Mouse (Mus musculus) adrenal gland, adult (tissue): ENCODE data around the gene Myo1f.
A peak's percentile ranks its signal among the peaks of the same experiment; 100 is the strongest.

Experiments
- DNase-seq, 2 experiments: peaks; one replicate each; pipeline ENCODE4 v3.0.0; 2022 to 2023; ENCODE audit warnings: low spot score in 1 of 2; ENCODE audit not compliant: inconsistent age in 2 of 2

Myo1f gene

GRCm38 (mm10) chr17:33555223-33555855 lies at the start of gene Myo1f:
TSS of gene Myo1f (plus strand) at chr17:33555707.
- peak; percentile 22 to 49 for DNase-seq

GRCm38 (mm10) chr17:33508386-33508785 lies 47.1 kb upstream of the Myo1f start:
- DNase-seq = no peak

GRCm38 (mm10) chr17:33510172-33510571 lies 45.3 kb upstream of the Myo1f start:
- no peak for DNase-seq

- no peak for DNase-seq
Observed at GRCm38 (mm10) chr17:33512441-33513415, 42.8 kb upstream of the Myo1f start.

GRCm38 (mm10) chr17:33513874-33514273 lies 41.6 kb upstream of the Myo1f start:
- no peak for DNase-seq

- DNase-seq = no peak
Observed at GRCm38 (mm10) chr17:33520366-33520765, 35.1 kb upstream of the Myo1f start.

- DNase-seq = peak; percentile 19 to 74
Observed at GRCm38 (mm10) chr17:33523431-33523917, 32.0 kb upstream of the Myo1f start.

- DNase-seq = peak; percentile 82 to 92
Observed at GRCm38 (mm10) chr17:33523918-33524755, 31.4 kb upstream of the Myo1f start, which contains the start of gene Adamts10. TSS of gene Adamts10 (plus strand) at chr17:33524204.

- peak in 1 of 2 experiments; percentile 31 for DNase-seq
Observed at GRCm38 (mm10) chr17:33524806-33525373, 30.6 kb upstream of the Myo1f start.

- no peak for DNase-seq
Observed at GRCm38 (mm10) chr17:33526506-33526905, 29.0 kb upstream of the Myo1f start.

GRCm38 (mm10) chr17:33539106-33539675 lies 16.3 kb upstream of the Myo1f start:
- DNase-seq = peak; percentile 35 to 84

GRCm38 (mm10) chr17:33539878-33540277 lies 15.6 kb upstream of the Myo1f start:
- no peak for DNase-seq

- no peak for DNase-seq
Observed at GRCm38 (mm10) chr17:33549212-33549611, 6.3 kb upstream of the Myo1f start.

- no peak for DNase-seq
Observed at GRCm38 (mm10) chr17:33550388-33550787, 5.1 kb upstream of the Myo1f start.

- no peak for DNase-seq
Observed at GRCm38 (mm10) chr17:33552113-33552512, 3.4 kb upstream of the Myo1f start.

- peak in 1 of 2 experiments; percentile 55 for DNase-seq
Observed at GRCm38 (mm10) chr17:33552964-33553363, 2.5 kb upstream of the Myo1f start.

GRCm38 (mm10) chr17:33554536-33554935 lies 971 bp upstream of the Myo1f start:
- no peak for DNase-seq

- no peak for DNase-seq
Observed at GRCm38 (mm10) chr17:33557922-33558321, 2.4 kb downstream of the Myo1f start.

- DNase-seq = no peak
Observed at GRCm38 (mm10) chr17:33563527-33564076, 8.1 kb downstream of the Myo1f start.

GRCm38 (mm10) chr17:33564599-33564998 lies 9.1 kb downstream of the Myo1f start:
- DNase-seq = no peak
